Mouse (Mus musculus): ENCODE measurements around the gene Zc3h15.
"Not testable (repeated sequence)": the region's sequence is repeated elsewhere in the genome, so short reads cannot be mapped to it uniquely, and the experiment has no call there.

Gene Zc3h15

DNA sequence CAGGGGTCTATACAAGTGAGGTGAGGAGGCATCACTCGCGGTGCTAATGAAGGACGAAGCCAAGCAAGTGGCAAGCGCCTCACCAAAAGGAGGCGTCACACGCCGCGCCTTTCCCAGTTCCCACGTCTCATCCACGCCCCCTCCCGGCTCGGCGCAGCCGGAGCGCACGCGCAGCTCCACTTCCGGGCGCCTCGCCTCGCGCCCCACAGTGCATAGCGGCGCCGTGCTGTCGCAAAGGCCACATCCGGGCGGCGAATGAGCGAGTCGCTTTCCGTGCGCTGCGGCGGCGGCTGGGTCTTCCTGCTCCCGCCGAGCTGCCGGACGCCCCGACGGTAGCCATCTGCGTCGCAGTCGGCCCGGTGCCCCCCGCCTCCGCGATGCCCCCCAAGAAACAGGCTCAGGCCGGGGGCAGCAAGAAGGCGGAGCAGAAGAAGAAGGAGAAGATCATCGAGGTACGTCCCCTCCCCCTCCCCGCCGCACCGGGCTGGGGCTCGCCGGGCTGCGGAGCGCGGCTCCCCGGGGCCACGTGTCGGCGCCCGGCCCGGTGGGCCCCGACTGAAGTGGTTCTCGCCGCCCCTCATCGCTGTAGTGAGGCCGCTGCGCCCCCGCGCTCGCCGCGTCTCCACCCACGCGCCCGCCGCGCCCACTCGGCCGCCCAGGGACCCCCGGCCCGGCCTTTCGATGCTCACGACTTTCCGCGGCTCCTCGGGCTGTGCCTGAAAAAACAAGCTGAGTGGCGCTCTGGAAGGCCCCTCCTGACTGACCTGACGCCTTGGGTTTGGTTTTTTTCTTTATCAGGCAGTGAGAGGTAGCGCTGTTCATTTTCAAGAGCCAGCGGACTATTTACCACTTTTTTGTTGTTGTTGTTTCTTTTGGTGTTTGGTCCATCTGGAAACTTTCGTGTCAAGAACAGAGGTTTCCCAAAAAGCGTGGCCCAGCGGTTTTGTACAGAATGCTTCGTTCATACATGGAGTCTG, at the start of gene Zc3h15:
Gene Zc3h15, plus strand, starts transcription at position 160 of the 977 bp plus-strand sequence.
- DNase-seq (ENCODE audit: low read depth, low spot score): peak; percentile 82

DNA sequence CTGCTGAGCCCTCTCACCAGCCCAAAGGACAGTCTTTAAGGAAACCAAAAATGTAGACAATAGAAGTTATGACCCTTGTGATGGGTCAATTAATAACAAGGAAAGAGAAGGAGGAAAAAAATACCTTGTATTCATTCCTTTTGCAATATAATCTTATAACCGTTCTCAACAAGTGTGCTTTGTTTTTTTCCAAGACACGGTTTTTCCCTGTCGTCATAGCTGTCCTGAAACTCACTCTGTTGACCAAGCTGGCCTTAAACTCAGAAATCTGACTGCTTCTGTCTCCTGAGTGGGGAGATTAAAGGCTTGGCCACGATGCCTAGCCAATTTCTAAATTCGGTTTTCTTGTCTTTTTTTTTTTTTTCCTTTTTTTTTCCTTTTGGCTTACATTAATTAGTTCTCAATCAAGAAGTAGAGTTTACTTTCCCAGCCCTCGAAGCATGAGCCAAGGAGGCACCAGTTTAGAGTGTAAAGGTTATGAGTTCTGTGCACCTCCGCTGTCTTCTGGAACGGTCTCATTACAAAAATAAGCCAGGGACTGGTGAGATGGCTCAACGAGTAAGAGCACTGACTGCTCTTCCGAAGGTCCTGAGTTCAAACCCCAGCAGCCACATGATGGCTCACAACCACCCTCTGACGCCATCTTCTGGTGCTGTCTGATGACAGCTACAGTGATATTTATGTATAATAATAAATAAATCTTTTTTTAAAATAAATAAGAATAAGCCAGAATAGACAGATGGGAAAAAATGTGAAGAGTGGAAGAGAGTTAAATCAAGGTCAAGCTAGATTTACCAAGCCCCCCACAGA, 23.5 kb upstream of the Zc3h15 start:
- DNase-seq (ENCODE audit: low read depth, low spot score): no peak

DNA sequence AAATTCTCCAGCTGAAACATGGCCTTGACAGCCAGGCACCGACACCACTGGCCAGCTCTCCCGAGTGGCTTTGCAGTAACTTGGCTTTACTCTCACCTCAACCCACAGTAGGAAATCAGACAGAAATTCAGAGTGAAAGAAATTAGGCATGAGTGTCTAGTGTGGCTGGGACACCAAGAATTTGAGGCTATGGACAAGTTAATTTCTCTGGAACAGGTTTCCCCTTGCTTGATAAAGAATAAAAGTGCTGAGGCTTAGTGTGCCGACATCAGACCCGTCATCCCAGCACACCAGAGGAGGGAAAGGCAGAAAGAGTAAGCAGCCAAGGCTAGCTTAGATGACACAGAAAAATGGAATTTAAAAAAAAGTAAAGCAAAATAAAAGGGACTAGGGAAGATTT, 22.7 kb upstream of the Zc3h15 start:
- no peak for DNase-seq (ENCODE audit: low read depth, low spot score)

DNA sequence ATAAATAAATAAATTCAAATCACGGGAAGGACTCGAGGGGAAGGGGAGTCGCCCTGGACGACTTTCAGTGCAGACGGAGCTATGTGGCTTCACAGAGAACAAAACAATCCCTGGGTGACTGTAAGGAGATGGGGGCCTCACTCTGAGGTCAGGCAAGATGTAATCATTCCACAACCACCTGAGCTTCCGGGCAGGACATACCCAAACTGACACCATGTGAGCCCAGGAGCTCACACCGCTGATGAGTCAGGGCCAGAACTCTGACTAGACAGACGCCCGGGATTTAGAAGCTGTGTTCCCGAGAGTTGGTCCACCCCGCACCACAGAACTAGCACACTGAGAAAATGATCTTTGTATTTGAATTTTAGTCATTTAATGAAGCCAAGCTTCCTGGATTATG, 21.4 kb upstream of the Zc3h15 start:
- DNase-seq (ENCODE audit: low read depth, low spot score): no peak

DNA sequence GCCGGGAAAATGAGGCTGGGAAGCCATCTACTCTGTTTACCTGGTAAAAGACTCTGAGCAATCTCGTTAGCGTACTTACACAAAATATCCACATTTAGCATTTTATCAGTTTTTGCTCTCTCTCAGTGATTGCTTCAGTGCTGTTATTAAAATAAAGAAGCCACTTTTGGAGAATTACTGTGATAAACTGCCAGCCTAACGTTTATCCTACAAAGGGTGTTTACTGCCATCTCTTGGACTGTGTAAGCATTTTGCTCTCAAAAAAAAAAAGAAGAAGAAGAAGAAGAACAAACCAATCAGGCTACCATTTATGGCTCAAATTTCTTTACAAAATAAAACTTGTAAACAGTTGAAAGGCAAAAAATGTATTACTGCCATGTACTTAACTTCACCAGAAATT, 20.2 kb upstream of the Zc3h15 start:
- no peak for DNase-seq (ENCODE audit: low read depth, low spot score)

DNA sequence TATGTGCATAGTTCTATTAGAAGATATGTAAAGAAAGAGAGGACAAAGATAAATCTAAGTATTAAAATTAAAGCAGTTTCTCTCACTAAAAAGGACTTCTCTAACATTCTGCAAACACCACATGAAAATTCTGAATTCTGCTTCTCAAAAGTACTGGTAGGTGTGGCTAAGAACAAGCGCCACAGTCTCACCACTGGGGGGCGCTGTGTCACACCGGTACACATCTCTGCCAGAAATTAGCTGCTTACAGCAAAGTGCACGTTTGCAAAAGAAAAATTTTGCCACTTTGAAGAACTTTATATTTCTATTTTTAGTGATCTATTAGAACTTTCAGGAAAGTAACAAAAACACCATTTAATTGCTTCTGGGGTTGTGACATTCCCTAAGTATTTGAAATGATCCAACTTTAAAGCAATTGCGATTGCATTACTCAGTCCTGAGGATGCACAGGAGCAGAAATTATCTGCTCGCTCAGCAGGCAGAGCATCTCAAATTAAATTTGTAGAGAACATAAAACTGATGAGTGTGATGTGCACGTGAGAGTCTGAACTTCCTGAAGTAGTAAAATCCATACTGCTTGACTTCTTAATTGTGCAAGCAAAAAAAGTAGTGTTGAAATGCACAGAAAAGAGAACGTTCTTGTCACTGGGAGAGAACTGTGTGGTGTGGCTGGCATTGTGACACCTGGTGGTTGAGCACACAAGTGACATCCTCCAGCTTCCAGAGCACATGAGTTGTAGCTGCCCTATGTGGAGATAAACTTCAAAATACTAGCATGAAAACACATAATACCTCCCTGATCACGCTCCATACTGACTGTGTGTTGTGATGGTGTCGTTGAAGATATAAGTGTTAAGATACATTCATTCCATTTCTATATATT, 18.8 kb upstream of the Zc3h15 start:
- DNase-seq (ENCODE audit: low read depth, low spot score): peak; percentile 36

DNA sequence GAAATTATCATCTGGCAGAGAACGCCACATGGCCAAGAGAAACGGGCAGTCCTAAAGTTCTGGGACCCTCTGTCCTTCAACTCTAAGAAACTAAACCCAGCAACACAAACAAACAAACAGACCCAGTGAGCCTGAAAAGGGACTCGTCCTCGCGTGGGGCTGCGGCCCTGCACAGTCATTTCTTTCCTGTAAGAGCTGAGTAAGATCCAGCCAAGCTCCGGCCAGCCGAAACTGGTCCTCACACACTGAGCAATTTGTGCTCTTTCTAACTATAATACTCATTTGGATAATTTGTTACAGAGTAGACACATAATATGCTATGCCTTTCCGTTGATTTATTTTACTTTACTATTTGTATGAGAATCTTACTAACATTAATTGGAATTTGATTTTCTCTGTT, 17.4 kb upstream of the Zc3h15 start:
- DNase-seq (ENCODE audit: low read depth, low spot score): no peak

DNA sequence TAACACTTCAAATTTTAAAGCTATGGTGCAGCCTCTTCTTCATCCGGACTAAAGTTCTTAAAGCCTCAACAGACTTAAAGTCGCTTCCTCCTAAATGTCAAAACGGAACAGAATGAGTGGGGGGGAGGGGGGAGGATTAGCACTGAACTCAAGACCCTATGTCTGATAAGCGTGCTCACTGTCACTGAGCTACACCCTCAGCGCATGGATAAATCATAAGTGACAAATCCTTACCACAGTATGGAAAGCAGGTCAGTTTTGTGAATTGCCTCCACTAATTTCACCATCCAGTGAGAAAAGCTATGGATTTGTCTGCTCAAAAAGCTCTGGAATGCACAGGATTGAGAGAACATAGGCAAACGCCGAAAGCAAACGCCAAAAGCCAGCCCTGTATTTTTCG, 16.7 kb upstream of the Zc3h15 start:
- no peak for DNase-seq (ENCODE audit: low read depth, low spot score)

DNA sequence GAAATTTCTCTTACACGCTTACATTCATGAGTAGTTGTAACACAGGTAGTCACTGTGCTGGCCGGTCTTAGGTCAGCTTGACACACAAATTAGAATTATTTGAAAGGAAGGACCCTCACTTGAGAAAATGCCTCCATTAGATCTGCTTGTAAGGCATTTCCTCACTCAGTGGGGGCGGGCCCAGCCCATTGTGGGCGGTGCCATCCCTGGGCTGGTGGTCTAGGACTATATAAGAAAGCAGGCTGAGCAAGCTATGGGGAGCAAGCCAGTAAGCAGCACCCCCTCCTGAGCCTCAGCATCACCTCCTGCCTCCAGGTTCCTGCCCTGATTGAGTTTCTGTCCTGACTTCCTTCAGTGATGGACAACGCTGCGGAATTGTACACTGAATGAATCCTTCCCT, 16.3 kb upstream of the Zc3h15 start:
- DNase-seq (ENCODE audit: low read depth, low spot score): no peak

DNA sequence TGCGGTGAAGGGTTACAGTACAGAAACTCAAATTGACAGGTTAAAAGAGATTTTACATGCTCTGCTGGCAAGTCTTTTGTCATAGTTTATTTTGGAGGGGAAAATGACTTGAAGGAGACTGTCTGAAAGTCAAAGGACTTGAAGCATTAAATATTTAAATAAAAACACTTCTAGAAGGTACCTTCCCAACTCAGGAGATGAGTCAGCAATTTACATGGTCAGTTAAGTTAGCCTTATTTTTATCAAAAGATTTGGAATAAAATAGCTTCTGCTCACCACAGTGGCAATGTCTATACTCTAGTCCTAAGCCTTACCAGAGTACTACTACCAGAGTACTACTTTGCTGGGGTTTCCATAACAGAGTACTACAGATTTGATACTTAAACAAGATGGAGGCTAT, 2.2 kb upstream of the Zc3h15 start:
- no peak for DNase-seq (ENCODE audit: low read depth, low spot score)

DNA sequence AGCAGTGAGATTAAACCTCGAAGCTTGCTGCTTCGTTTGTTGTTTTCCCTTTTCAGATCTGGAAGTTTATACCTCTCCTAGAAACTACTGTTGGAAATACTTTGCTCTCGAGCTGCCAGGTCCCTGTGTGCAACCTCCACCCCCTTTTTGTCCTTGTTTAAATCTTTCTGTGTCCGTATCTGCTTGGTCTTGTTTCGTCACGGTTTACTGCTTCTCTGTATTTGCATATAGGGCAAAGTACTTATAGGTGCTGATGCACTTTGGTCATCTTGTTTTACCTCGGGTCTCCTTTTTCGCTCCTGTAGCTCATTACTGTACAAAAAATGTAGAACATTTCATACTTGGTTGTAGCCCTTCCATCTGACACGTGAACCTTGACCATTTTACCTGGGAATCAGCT, 4.7 kb downstream of the Zc3h15 start:
- DNase-seq (ENCODE audit: low read depth, low spot score): no peak

DNA sequence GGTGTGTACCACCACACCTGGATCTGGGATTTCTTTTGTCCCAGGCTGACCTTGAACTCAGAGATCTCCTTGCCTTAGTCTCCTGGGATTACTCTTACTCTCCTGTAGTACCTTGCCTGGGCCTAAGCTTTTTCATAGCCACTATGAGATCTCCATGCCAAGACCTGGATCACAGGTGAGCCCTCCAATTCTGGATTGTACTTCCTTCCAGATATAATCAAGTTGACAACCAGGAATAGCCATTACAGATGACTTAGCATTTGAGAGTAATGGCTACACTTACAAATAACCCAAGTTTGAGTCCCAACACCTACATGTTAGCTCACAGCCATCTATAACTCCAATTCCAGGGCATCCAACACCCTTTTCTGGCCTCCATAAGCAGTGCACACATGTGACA, 8.4 kb downstream of the Zc3h15 start:
- DNase-seq (ENCODE audit: low read depth, low spot score): no peak

DNA sequence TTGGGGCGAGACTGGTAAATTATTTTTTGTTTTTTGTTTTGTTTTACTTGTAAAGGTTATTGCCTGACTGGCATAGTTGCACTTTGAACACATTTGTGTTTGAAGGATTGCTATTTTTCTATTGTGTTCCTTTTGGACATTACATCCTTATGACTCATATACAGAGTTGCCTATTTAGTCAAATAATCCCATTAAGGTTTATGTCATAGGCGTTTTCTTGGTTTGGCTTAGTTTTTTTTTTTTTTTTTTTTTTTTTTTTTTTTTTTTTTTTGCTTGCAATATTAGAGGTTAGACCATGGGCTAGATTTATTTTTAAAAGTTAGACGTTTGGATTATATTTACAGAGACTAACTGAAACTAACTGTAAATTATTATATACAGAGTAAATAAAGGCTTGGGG, 15.0 kb downstream of the Zc3h15 start:
- DNase-seq (ENCODE audit: low read depth, low spot score): no peak

DNA sequence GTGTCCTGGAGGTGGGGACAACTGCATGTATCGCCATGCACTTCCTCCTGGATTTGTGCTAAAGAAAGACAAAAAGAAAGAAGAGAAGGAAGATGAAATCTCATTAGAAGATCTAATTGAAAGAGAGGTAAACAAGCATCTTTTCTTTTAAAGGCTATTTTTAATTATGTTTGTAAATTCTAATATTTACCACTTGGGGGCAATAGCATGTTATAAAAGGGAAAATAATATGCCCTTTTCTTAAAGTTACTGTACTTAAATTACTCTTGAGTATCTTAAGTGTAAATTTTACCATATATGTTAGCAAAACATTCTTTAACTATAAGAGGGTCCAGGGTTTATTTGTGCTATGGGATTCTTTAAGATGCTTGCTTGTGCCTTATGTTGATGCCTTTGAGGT, 15.9 kb downstream of the Zc3h15 start:
- DNase-seq (ENCODE audit: low read depth, low spot score): no peak

DNA sequence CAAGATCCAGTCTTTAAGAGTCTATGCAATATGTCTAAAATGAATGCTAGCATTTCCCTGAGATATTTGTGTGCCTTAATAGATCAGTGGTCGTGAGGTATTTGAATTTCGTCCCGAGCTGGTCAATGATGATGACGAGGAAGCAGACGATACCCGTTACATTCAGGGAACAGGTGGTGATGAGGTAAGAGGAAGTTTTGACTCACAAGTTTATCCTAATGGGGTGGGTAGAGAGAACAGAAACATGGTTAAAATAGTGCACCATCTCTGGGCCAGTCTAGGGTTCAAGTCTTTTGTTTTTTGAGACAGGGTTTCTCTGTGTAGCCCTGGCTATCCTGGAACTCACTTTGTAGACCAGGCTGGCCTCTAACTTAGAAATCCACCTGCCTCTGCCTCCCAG, 17.1 kb downstream of the Zc3h15 start:
- DNase-seq (ENCODE audit: low read depth, low spot score): no peak

DNA sequence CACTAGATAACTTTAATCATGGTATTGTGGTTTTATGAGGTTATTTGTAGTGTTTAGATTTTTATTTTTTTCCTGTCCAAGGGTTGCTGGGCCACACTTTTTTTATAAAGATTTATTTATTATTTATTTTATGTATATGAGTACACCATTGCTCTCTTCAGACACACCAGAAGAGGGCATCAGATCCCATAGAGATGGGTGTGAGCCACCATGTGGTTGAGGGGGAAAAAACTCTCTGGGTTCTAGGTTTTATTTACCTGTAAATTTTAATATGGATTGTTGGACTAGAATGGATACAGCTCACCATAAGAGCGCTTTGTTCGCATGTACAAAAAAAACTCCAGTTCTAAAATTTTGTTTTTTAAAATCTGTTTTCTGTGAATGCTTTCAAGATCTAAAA, 20.8 kb downstream of the Zc3h15 start:
- DNase-seq (ENCODE audit: low read depth, low spot score): not testable (repeated sequence)

DNA sequence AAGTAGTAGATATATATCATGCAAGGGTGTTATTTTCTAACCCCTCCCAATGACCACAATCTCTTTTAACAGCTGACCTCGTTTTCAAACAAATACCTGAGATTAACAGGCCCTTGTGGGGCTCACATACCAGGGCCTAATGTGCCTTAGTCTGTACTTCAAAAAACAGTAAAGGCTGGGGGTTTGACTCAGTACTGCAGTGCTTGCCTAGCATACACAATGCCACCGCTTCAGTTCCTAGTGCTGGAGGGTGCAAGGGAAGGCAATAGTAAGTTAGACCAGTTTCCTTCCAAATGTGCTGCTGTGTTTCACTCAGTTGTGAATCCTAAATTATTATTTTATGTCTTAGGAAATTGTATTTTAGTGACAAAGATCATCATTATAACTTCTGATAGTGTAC, 23.2 kb downstream of the Zc3h15 start:
- no peak for DNase-seq (ENCODE audit: low read depth, low spot score)

DNA sequence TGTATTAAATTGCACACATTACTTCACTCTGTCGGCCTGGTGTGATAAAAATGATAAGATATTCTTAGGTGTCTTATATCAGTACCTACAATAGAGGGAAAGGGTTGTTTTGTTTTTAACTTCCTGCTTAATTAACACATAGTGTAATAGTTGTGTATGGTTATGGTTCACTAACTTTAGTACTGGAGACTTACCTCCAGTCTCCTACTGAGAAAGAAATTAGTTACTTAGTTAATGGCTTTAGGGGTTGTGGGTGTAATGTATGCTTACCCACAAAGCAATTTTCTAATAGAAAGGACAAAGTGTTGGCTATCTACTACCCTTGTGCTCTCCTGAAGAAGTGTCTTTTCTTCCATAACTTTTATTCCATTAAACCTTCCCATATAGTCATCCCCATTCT, 23.8 kb downstream of the Zc3h15 start:
- no peak for DNase-seq (ENCODE audit: low read depth, low spot score)

DNA sequence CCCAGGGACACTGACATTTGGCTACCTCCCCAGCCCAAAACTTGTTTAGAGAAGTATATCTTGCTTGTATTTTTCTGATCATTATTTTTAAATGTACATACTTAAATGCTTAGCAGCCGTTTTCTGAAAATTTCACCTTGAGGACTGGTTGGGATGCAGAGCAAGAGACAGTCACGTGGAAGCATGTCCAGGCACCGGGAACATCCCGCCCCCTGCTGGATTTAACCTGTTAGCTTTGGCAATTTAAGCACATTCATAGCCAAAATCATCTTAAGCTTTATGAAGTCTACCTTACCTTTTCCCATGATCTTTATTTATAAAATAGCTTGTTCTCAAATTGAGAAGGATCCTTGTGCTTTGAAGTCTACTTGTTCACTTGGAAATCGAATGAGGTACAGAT, 25.8 kb downstream of the Zc3h15 start:
- DNase-seq (ENCODE audit: low read depth, low spot score): no peak

DNA sequence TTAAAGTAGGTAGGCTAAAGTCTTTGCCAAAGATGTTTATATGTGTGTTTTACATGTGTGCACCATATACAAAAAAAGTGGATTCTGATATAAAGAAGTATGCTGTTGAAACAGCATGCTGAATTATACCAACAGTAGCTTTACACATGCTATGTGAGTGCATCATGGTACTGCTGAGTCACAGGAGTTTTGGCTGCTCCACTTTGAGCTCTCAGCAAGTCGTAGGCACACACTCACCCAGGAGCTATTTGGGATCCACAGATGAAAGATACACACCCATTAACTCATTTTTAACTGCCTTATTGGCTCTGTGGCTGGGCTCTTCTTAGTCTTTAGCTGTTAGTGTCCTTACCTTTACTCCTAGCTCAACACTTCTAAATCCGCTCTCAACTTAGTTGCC, 27.6 kb downstream of the Zc3h15 start:
- DNase-seq (ENCODE audit: low read depth, low spot score): no peak

DNA sequence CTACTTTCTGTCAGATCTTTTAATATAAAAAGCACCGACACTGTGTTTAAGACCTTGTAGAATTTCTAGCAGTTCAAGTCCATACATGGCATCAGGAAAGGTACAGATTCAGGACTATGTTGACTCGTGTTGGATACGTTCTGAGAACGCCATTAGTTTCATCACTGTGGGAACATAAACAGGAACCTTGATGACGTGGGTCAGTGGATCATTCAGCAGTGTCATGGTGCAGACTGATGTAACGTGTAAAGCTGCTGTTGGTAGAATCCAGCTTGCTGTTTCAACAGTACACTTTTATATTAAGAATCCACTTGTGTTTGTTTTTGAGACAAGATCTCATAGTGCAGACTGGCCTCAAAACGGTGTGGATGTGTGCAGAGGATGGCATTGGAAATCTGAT, 28.8 kb downstream of the Zc3h15 start:
- DNase-seq (ENCODE audit: low read depth, low spot score): no peak

DNA sequence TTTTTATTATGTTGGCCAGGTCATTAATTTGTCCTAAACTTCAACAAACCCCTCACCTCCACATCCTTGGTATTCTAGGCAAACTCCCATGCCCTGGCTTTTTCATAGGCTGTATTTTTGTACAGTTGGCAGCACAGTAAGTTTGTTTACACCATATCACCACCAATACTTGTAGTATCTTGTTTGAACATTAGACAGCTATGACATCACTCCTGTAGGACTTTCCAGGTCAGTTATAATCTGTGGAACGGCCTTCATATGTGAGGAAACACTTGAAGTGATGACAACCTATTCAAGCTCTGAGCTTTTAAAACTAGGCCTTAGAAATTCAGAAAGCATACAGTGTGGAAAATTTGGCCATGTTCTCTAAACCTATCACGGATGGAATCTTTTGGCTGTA, 29.6 kb downstream of the Zc3h15 start:
- no peak for DNase-seq (ENCODE audit: low read depth, low spot score)

Measured in WW6 (cell line).